Mouse (Mus musculus) CH12.LX (cell line): ENCODE measurements at regions not wholly inside any gene's neighbourhood (a gene's known extent, or its start where the extent isn't known, plus 50 kb on each side); places are given as distances from the start of the nearest gene placed in this dataset.

ENCODE experiments used
- DNase-seq: peaks from one replicate; pipeline ENCODE4 v3.0.0-alpha.2; 2013; ENCODE audit errors: extremely low read depth
- H3K27ac ChIP-seq: 2 replicates; pipeline ENCODE4 v1.5.1; 2012; ENCODE audit warnings: low read depth, mild to moderate bottlenecking, control low read depth, moderate library complexity; ENCODE audit not compliant: insufficient read depth
- H3K27me3 ChIP-seq: replicated peaks from 2 replicates; pipeline ENCODE3; 2012; ENCODE audit warnings: inconsistent platforms
- H3K36me3 ChIP-seq, 2 experiments: replicated peaks in 1 of 2; 2 replicates each; pipeline versions ENCODE3 to v1.6.1; 2012; ENCODE audit warnings: inconsistent platforms in 1 of 2, low read length in 1 of 2, mild to moderate bottlenecking in 1 of 2, mixed read lengths in 1 of 2, moderate library complexity in 1 of 2; ENCODE audit not compliant: control insufficient read depth in 1 of 2, insufficient read depth in 1 of 2
- H3K4me1 ChIP-seq, 2 experiments: 2 replicates each; pipeline ENCODE4 v1.6.1; 2012; ENCODE audit warnings: inconsistent platforms in 1 of 2, moderate library complexity in 1 of 2; ENCODE audit not compliant: insufficient read depth in 2 of 2, control insufficient read depth in 1 of 2
- H3K4me2 ChIP-seq: 2 replicates; pipeline ENCODE4 v1.6.1; 2012; ENCODE audit warnings: low read depth, mild to moderate bottlenecking, control low read depth; ENCODE audit not compliant: poor library complexity, insufficient read depth, severe bottlenecking
- H3K4me3 ChIP-seq, 3 experiments: fragments of 150-350 bp in 1 of 3; sonication (generic) in 1 of 3; replicated peaks in 1 of 3; 2 replicates each; pipeline versions ENCODE3 to v1.5.1; 2011 to 2012; ENCODE audit warnings: low read depth in 2 of 3, low read length in 2 of 3, mild to moderate bottlenecking in 2 of 3, moderate library complexity in 2 of 3, control low read depth in 1 of 3, improper control_type of control experiment in 1 of 3, inconsistent platforms in 1 of 3, mixed read lengths in 1 of 3; ENCODE audit not compliant: poor library complexity in 1 of 3
- H3K79me2 ChIP-seq: replicated peaks from 2 replicates; pipeline ENCODE4 v1.6.1; 2012; ENCODE audit warnings: mild to moderate bottlenecking, moderate library complexity; ENCODE audit not compliant: control insufficient read depth, poor library complexity, insufficient read depth, severe bottlenecking; ENCODE audit errors: extremely low read depth
- H3K9ac ChIP-seq: 2 replicates; pipeline ENCODE4 v1.6.1; 2012; ENCODE audit warnings: low read depth, mild to moderate bottlenecking, control low read depth, moderate library complexity; ENCODE audit not compliant: insufficient read depth
- H3K9me3 ChIP-seq: replicated peaks from 2 replicates; pipeline ENCODE3; 2012; ENCODE audit warnings: low read length, inconsistent platforms, mixed read lengths
- BHLHE40 ChIP-seq: IDR thresholded peaks from 2 replicates; pipeline ENCODE4 v1.6.1; 2011; ENCODE audit warnings: mild to moderate bottlenecking, low read depth, low read length, improper control_type of control experiment
- ELF1 ChIP-seq: IDR thresholded peaks from 2 replicates; pipeline ENCODE4 v1.6.1; 2014; ENCODE audit warnings: low read depth, mild to moderate bottlenecking, inconsistent platforms, low read length, improper control_type of control experiment
- EP300 ChIP-seq: IDR thresholded peaks from 2 replicates; pipeline ENCODE4 v1.6.1; 2011; ENCODE audit warnings: low read length, improper control_type of control experiment
- HCFC1 ChIP-seq: IDR thresholded peaks from 2 replicates; pipeline ENCODE4 v1.6.1; 2012; ENCODE audit warnings: low read depth, mild to moderate bottlenecking, inconsistent platforms, low read length, improper control_type of control experiment
- IRF4 ChIP-seq: IDR thresholded peaks from 2 replicates; pipeline ENCODE4 v1.6.1; 2014; ENCODE audit warnings: low read depth, mild to moderate bottlenecking, inconsistent platforms, low read length, improper control_type of control experiment
- JUN ChIP-seq: IDR thresholded peaks from 2 replicates; pipeline ENCODE4 v1.6.1; 2011; ENCODE audit warnings: low read depth, mild to moderate bottlenecking, low read length, improper control_type of control experiment, moderate library complexity; ENCODE audit not compliant: insufficient read depth
- MAFK ChIP-seq: IDR thresholded peaks from 2 replicates; pipeline ENCODE4 v1.6.1; 2011; ENCODE audit warnings: low read length, improper control_type of control experiment; ENCODE audit not compliant: insufficient replicate concordance
- MAX ChIP-seq: IDR thresholded peaks from 2 replicates; pipeline ENCODE4 v1.6.1; 2011; ENCODE audit warnings: low read length, improper control_type of control experiment
- MAZ ChIP-seq: IDR thresholded peaks from 2 replicates; pipeline ENCODE4 v1.6.1; 2012; ENCODE audit warnings: low read depth, mild to moderate bottlenecking, inconsistent platforms, low read length, improper control_type of control experiment, moderate library complexity
- MXI1 ChIP-seq: IDR thresholded peaks from 2 replicates; pipeline ENCODE4 v1.6.1; 2011; ENCODE audit warnings: mild to moderate bottlenecking, low read depth, low read length, improper control_type of control experiment
- NELFE ChIP-seq: IDR thresholded peaks from 2 replicates; pipeline ENCODE4 v1.6.1; 2011; ENCODE audit warnings: low read depth, low read length, improper control_type of control experiment
- PAX5 ChIP-seq: IDR thresholded peaks from 2 replicates; pipeline ENCODE4 v1.6.1; 2012; ENCODE audit warnings: low read length, inconsistent platforms, mixed read lengths
- POLR2A ChIP-seq: IDR thresholded peaks from 2 replicates; pipeline ENCODE4 v1.6.1; 2011; ENCODE audit warnings: low read depth, mild to moderate bottlenecking, improper control_type of control experiment, low read length
- RCOR1 ChIP-seq: conservative IDR thresholded peaks from 2 replicates; pipeline ENCODE4 v1.6.1; 2012; ENCODE audit warnings: low read depth, mild to moderate bottlenecking, inconsistent platforms, low read length, improper control_type of control experiment
- SIN3A ChIP-seq: IDR thresholded peaks from 2 replicates; pipeline ENCODE4 v1.6.1; 2012; ENCODE audit warnings: low read length, improper control_type of control experiment, inconsistent platforms
- UBTF ChIP-seq: IDR thresholded peaks from 2 replicates; pipeline ENCODE4 v1.6.1; 2012; ENCODE audit warnings: low read depth, mild to moderate bottlenecking, inconsistent platforms, low read length, improper control_type of control experiment, moderate library complexity
- USF2 ChIP-seq: conservative IDR thresholded peaks from 2 replicates; pipeline ENCODE4 v1.6.1; 2011; ENCODE audit warnings: low read depth, low read length, improper control_type of control experiment
- ZC3H11A ChIP-seq: IDR thresholded peaks from 2 replicates; pipeline ENCODE4 v1.6.1; 2012; ENCODE audit warnings: low read depth, mild to moderate bottlenecking, inconsistent platforms, low read length, improper control_type of control experiment
- ZMIZ1 ChIP-seq: IDR thresholded peaks from 2 replicates; pipeline ENCODE4 v1.6.1; 2012; ENCODE audit warnings: low read depth, mild to moderate bottlenecking, inconsistent platforms, low read length, improper control_type of control experiment
- dilution Hi-C: fragments of 300-500 bp; cut with MboI; formaldehyde crosslinking; loops from 2 replicates; pipeline ENCODE4 v1.14.3; 2020; ENCODE audit warnings: low sequenced_read_pairs; ENCODE audit not compliant: extremely low pct_unique_long_range_greater_than_20kb, extremely low pct_ligation_motif_present
- in situ Hi-C: fragments of 300-500 bp; cut with MboI; formaldehyde crosslinking; loops from 3 replicates; pipeline ENCODE4 v1.14.3; 2019; ENCODE audit warnings: low sequenced_read_pairs, low pct_ligation_motif_present, low pct_unique_long_range_greater_than_20kb, mixed read lengths

DNA sequence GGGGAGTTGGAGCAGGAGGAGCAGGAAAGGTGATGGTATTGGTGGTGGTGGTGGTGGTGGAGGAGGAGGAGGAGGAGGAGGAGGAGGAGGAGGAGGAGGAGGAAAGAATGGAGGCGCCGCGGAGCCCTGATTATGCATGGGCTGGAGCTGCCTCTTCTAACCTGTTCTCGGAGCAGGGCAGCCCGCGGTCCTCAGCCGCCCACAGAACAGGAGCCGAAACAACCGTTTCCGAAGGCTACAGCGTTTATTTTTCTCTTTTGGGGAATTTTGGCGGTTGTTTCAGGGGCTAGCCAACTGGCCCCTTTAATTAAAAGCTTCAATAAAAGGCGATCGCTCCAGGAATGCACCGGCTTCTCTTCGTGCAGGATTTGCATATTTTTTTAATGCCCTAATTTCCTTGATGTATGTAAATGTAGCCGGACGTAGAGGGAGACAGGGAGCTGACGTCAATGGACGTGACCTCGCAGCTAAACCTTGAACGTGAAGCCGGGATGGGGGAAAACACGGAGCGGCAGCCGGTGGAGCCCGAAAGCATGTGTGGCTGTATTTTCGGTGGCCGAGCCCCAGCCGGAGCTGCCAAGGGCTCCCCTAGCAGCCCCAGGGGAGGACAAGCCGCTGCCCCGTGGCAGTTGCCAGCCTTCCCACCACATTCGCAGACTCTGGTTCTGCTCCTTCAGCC lies 225.6 kb downstream of the Mef2c start (continued):
- peak; percentile 84 for TF ChIP-seq BHLHE40
- peak; percentile 28; the same call in 1 of the 2 replicates for TF ChIP-seq HCFC1
- TF ChIP-seq MAX = peak; percentile 61; the same call in 1 of the 2 replicates
- no peak for TF ChIP-seq ELF1
- no peak for TF ChIP-seq PAX5
- no peak for TF ChIP-seq MAFK
- 0 out of 2 replicates have a peak, but pooled peaks have one; percentile 28 for TF ChIP-seq MAZ
- TF ChIP-seq ZC3H11A = no peak
- peak; percentile 81; the same call in 1 of the 2 replicates for TF ChIP-seq UBTF
- TF ChIP-seq EP300 = no peak
- TF ChIP-seq USF2 = no peak
- TF ChIP-seq RCOR1 = 0 out of 2 replicates have a peak, but pooled peaks have one; percentile 16
- peak; percentile 49; the same call in 1 of the 2 replicates for TF ChIP-seq POLR2A
- TF ChIP-seq NELFE = no peak

DNA sequence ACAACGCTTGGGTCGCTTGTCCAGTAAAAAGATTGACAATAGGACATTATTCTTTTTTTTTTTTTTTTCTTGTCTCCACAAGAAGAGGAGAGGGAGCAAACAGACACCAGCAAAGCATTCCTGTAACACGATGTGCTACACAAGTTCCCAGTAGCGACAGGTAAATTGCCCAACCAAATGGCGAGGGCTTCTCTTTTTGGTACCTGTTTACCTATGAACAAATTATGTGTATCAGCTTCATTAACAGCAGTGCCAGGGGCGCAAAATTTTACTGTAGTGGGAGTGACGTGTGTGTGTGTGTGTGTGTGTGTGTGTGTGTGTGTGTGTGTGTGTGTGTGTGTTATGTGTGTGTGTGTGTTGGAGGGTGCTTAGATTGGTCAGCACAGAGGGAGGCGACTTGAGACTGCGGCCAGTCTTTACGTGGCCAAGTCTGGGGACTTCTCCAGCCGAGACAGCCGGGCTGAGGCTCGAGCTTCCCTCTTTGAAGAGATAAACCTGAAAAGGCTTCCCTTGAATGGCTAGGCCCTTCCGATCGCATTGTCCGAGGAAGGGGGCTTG lies 226.4 kb downstream of the Mef2c start:
- in situ Hi-C loops = loop anchor here (10.0 kb wide), 1 partner anchor 615 kb away; no protein-coding TSS in a partner anchor
- peak overlapping the region; percentile 70 for H3K4me2 ChIP-seq
- H3K27me3 ChIP-seq = no peaks in the 10 kb centered on the region
- H3K4me3 ChIP-seq = peak overlapping the region; percentile 49 to 62 (median 56)
- no peak for DNase-seq
- H3K36me3 ChIP-seq = peaks cover 0 to 26% of the 10 kb centered on the region in 2 experiments
- peaks cover 0 to 2% of the 10 kb centered on the region in 2 experiments; a peak in 1 of 4 replicates for H3K4me1 ChIP-seq
- H3K9ac ChIP-seq = peak overlapping the region; percentile 68
- TF ChIP-seq PAX5 (no peak), USF2 (no peak), JUN (no peak), ZMIZ1 (no peak), IRF4 (0 out of 2 replicates have a peak, but pooled peaks have one; percentile 16), MXI1 (0 out of 2 replicates have a peak, but pooled peaks have one; percentile 1), SIN3A (no peak)
- peaks cover 11% of the 10 kb centered on the region for H3K9me3 ChIP-seq
- peak overlapping the region; percentile 76 for H3K27ac ChIP-seq
- no peaks in the 10 kb centered on the region; the same call in 1 of the 2 replicates for H3K79me2 ChIP-seq
- dilution Hi-C loops = no loop called here
